In genomic region chr6:113346897-113347296, GRCm38 (mm10) we compare ENCODE assay signal across 15 mouse cellular contexts.
"Had no signal": no experiment of that assay in that cellular context is flagged by ENCODE, and none has a peak within 500 bp of the region (broad histone marks: within the 10 kb centered on the region; RNA-seq: fewer than 3 reads in every experiment).

No protein-coding gene starts in this region.

- DNase-seq: heart, postnatal 10 days; heart, postnatal 14 days; heart, postnatal 36 days; heart, postnatal 4 days; kidney, adult 11 months; kidney, adult 2 months; kidney, adult 8-10 months; kidney, adult 9 months; kidney, postnatal 10 days; kidney, postnatal 14 days; kidney, postnatal 25 days; kidney, postnatal 36 days; kidney, postnatal 4 days; layer of hippocampus, adult 9-11 months; layer of hippocampus, postnatal 36 days had no signal
